Mouse (Mus musculus) intestine, embryonic 15.5 days (tissue): ENCODE results near the gene Gtf2h2. TPM values are rescaled to one million over a fixed set of nuclear protein-coding genes. Genes with fewer than 3 reads are reported as not detected.
"Not testable (repeated sequence)": the region's sequence is repeated elsewhere in the genome, so short reads cannot be mapped to it uniquely, and the experiment has no call there.

ENCODE experiments used
- ATAC-seq: fragments of 200-750 bp; cut with Nextera tagmentation; 2 replicates; pipeline ENCODE4 v1.8.0; 2017; ENCODE audit warnings: moderate TSS enrichment, moderate library complexity
- H3K27ac ChIP-seq: fragments of 300-500 bp; sonication (generic); 2 replicates; pipeline ENCODE4 v1.5.1; 2015; ENCODE audit warnings: mild to moderate bottlenecking, inconsistent platforms
- H3K27me3 ChIP-seq: fragments of 300-500 bp; sonication (generic); replicated peaks from 2 replicates; pipeline ENCODE4 v1.6.1; 2015; ENCODE audit warnings: inconsistent platforms
- H3K36me3 ChIP-seq: fragments of 300-500 bp; sonication (generic); 2 replicates; pipeline ENCODE4 v1.6.1; 2015; ENCODE audit warnings: inconsistent platforms
- H3K4me1 ChIP-seq: fragments of 300-500 bp; sonication (generic); replicated peaks from 2 replicates; pipeline ENCODE4 v1.6.1; 2015; ENCODE audit warnings: inconsistent platforms
- H3K4me2 ChIP-seq: fragments of 300-500 bp; sonication (generic); replicated peaks from 2 replicates; pipeline ENCODE4 v1.6.1; 2015; ENCODE audit warnings: mild to moderate bottlenecking, inconsistent platforms
- H3K4me3 ChIP-seq: fragments of 300-500 bp; sonication (generic); replicated peaks from 2 replicates; pipeline ENCODE4 v1.5.1; 2015; ENCODE audit warnings: inconsistent platforms
- H3K9ac ChIP-seq: fragments of 300-500 bp; sonication (generic); 2 replicates; pipeline ENCODE4 v1.6.1; 2015; ENCODE audit warnings: inconsistent platforms
- H3K9me3 ChIP-seq: fragments of 300-500 bp; sonication (generic); 2 replicates; pipeline ENCODE4 v1.6.1; 2016; ENCODE audit warnings: inconsistent platforms
- WGBS: fragments of 180-500 bp; shearing (Covaris S2); methylation state at CpG from one replicate; pipeline ENCODE4 v1.1.7; 2015; 5-methylcytosine and 5-hydroxymethylcytosine counted together
- polyA plus RNA-seq: library from polyadenylated mRNA; unstranded; fragments of >200 nt; fragmentation: Nextera tagmentation; extraction: Ambion mirVana; gene quantifications from 2 replicates; pipeline ENCODE4 v1.2.1, GENCODE M21; 2015

Gtf2h2 gene
- polyA plus RNA-seq, 1 experiment from 2014 or later = 78.8 TPM

- ATAC-seq = peak; percentile 87
- H3K9ac ChIP-seq = no peak overlapping the region
- H3K27ac ChIP-seq = no peak overlapping the region
- WGBS = 67% methylated on average over 2 of the region's 2 CpGs
- H3K27me3 ChIP-seq = no peaks in the 10 kb centered on the region
- H3K36me3 ChIP-seq = peaks cover 12% of the 10 kb centered on the region
- H3K4me3 ChIP-seq = no peak overlapping the region
- H3K9me3 ChIP-seq = no peaks in the 10 kb centered on the region
- H3K4me2 ChIP-seq = no peak overlapping the region
- no peaks in the 10 kb centered on the region for H3K4me1 ChIP-seq
Measured at GRCm38 (mm10) chr13:100463527-100464222, 28.7 kb downstream of the Gtf2h2 start.

GRCm38 (mm10) chr13:100461336-100461735 lies 31.0 kb downstream of the Gtf2h2 start:
- Histone ChIP-seq H3K27ac (no peak overlapping the region), H3K36me3 (peaks cover 7% of the 10 kb centered on the region; the same call in 1 of the 2 replicates)

GRCm38 (mm10) chr13:100452415-100453127 lies 39.8 kb downstream of the Gtf2h2 start, which contains the start of gene Naip1:
Gene Naip1, minus strand, starts transcription at chr13:100452869.
- peak; percentile 43; the same call in 1 of the 2 replicates for ATAC-seq
- WGBS = 72% methylated on average over 8 of the region's 8 CpGs
- H3K9me3 ChIP-seq, H3K4me2 ChIP-seq, H3K9ac ChIP-seq, H3K4me3 ChIP-seq, H3K36me3 ChIP-seq, H3K27me3 ChIP-seq, H3K4me1 ChIP-seq: not testable (repeated sequence)
- 0 out of 2 replicates have a peak within 1 kb of the TSS, but pooled peaks have one; percentile 5 for H3K27ac ChIP-seq

More at GRCm38 (mm10) chr13:100461336-100461735, 31.0 kb downstream of the Gtf2h2 start:
- Histone ChIP-seq H3K9ac (no peak overlapping the region), H3K4me1 (no peaks in the 10 kb centered on the region), H3K4me3 (no peak overlapping the region), H3K9me3 (no peaks in the 10 kb centered on the region), H3K27me3 (no peaks in the 10 kb centered on the region), H3K4me2 (no peak overlapping the region)
- 0 out of 2 replicates have a peak, but pooled peaks have one; percentile 39 for ATAC-seq
- WGBS = 75% methylated on average over 3 of the region's 3 CpGs

GRCm38 (mm10) chr13:100449495-100449894 lies 42.9 kb downstream of the Gtf2h2 start:
- H3K27ac ChIP-seq = no peak overlapping the region
- no peaks in the 10 kb centered on the region for H3K4me1 ChIP-seq
- H3K36me3 ChIP-seq = no peaks in the 10 kb centered on the region
- no peak overlapping the region for H3K9ac ChIP-seq
- H3K27me3 ChIP-seq = no peaks in the 10 kb centered on the region
- 61% methylated on average over 1 of the region's 1 CpGs for WGBS
- H3K4me3 ChIP-seq = no peak overlapping the region
- ATAC-seq = peak; percentile 93
- no peaks in the 10 kb centered on the region for H3K9me3 ChIP-seq
- H3K4me2 ChIP-seq = no peak overlapping the region

GRCm38 (mm10) chr13:100440116-100440515 lies 52.3 kb downstream of the Gtf2h2 start:
- H3K4me1 ChIP-seq = no peaks in the 10 kb centered on the region
- ATAC-seq = no peak; the same call in 1 of the 2 replicates
- H3K27me3 ChIP-seq = no peaks in the 10 kb centered on the region

GRCm38 (mm10) chr13:100438701-100439100 lies 53.7 kb downstream of the Gtf2h2 start:
- 40% methylated on average over 1 of the region's 1 CpGs for WGBS

More at GRCm38 (mm10) chr13:100440116-100440515, 52.3 kb downstream of the Gtf2h2 start:
- Histone ChIP-seq H3K27ac (no peak overlapping the region), H3K9ac (no peak overlapping the region), H3K4me2 (no peak overlapping the region), H3K9me3 (no peaks in the 10 kb centered on the region), H3K4me3 (no peak overlapping the region), H3K36me3 (no peaks in the 10 kb centered on the region)
- 58% methylated on average over 3 of the region's 3 CpGs for WGBS

GRCm38 (mm10) chr13:100437322-100437825 lies 55.0 kb downstream of the Gtf2h2 start:
- Histone ChIP-seq H3K4me1 (no peaks in the 10 kb centered on the region), H3K9me3 (no peaks in the 10 kb centered on the region), H3K4me3 (no peak overlapping the region), H3K36me3 (no peaks in the 10 kb centered on the region), H3K4me2 (no peak overlapping the region), H3K9ac (no peak overlapping the region), H3K27ac (no peak overlapping the region), H3K27me3 (no peaks in the 10 kb centered on the region)
- 67% methylated on average over 3 of the region's 3 CpGs for WGBS
- 0 out of 2 replicates have a peak, but pooled peaks have one; percentile 39 for ATAC-seq

More at GRCm38 (mm10) chr13:100438701-100439100, 53.7 kb downstream of the Gtf2h2 start:
- ATAC-seq = no peak
- no peak overlapping the region for H3K4me2 ChIP-seq
- no peaks in the 10 kb centered on the region for H3K27me3 ChIP-seq
- H3K36me3 ChIP-seq = no peaks in the 10 kb centered on the region
- H3K4me1 ChIP-seq = no peaks in the 10 kb centered on the region
- no peak overlapping the region for H3K27ac ChIP-seq
- H3K9me3 ChIP-seq = no peaks in the 10 kb centered on the region
- H3K4me3 ChIP-seq = no peak overlapping the region
- no peak overlapping the region for H3K9ac ChIP-seq

- H3K27ac ChIP-seq, ATAC-seq, H3K4me3 ChIP-seq, H3K36me3 ChIP-seq, H3K9ac ChIP-seq, H3K4me1 ChIP-seq, H3K9me3 ChIP-seq, H3K27me3 ChIP-seq, H3K4me2 ChIP-seq: not testable (repeated sequence)
- 84% methylated on average over 1 of the region's 1 CpGs for WGBS
Measured at GRCm38 (mm10) chr13:100436556-100437163, 55.7 kb downstream of the Gtf2h2 start.

GRCm38 (mm10) chr13:100419958-100420357 lies 72.4 kb downstream of the Gtf2h2 start:
- H3K9me3 ChIP-seq, H3K4me2 ChIP-seq, H3K4me3 ChIP-seq, ATAC-seq, H3K27me3 ChIP-seq, H3K36me3 ChIP-seq, H3K9ac ChIP-seq, H3K27ac ChIP-seq, H3K4me1 ChIP-seq: not testable (repeated sequence)
- 89% methylated on average over 7 of the region's 7 CpGs for WGBS

GRCm38 (mm10) chr13:100414428-100414827 lies 78.0 kb downstream of the Gtf2h2 start:
- Histone ChIP-seq H3K4me1 (no peaks in the 10 kb centered on the region), H3K36me3 (no peaks in the 10 kb centered on the region), H3K9ac (no peak overlapping the region), H3K27ac (no peak overlapping the region), H3K27me3 (no peaks in the 10 kb centered on the region), H3K4me2 (no peak overlapping the region), H3K9me3 (peaks cover 3% of the 10 kb centered on the region; the same call in 1 of the 2 replicates), H3K4me3 (no peak overlapping the region)
- whole genome bisulfite sequencing = 31% methylated on average over 1 of the region's 1 CpGs
- ATAC-seq = peak; percentile 77
